Mouse (Mus musculus) ZHBTc4 (cell line): ENCODE measurements around the gene Haus7.
"Not testable (repeated sequence)": the region's sequence is repeated elsewhere in the genome, so short reads cannot be mapped to it uniquely, and the experiment has no call there.

Source experiments
- DNase-seq: peaks from one replicate; pipeline ENCODE4 v3.0.0-alpha.2; 2011; ENCODE audit warnings: low read depth, low spot score

Gene Haus7

DNA sequence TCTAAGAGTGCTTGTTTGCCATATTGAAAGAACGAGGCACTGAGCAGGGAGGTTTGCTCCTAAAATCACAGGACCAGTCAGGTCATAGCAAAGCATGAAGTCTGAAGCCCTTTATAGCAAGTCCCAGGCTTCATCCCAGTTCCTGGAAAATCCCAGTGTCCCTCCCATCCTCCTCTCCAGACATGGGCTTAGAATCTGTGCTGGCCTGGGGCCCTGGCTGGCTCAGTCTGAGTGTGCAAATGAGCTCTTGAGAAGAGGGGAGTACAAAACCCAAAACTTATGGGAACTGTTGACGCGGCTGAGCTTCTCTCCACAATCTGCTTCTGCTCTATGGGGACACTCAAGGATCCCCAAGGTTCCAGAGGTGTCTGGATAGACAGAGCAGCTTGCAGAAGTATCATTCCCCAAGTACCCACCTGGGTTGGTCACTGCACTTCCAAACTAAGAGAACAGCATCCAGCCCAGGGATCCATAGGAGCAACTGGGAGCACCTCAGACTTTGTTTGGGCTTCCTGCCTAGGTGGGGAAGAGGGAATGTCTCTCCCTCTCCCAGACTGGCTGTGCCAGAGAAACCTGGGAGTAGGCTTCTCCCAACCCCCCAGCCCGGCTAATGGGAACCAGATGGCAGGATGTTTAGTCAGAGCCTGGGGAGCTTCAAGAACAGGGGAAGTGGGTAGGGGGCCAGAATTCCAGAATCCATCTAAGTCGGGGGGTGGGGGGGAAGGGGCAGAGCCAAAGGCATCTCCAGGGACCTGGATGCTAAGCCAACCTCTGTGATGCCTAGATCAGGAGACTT is 8.8 kb upstream of the Haus7 start:
- no peak for DNase-seq

DNA sequence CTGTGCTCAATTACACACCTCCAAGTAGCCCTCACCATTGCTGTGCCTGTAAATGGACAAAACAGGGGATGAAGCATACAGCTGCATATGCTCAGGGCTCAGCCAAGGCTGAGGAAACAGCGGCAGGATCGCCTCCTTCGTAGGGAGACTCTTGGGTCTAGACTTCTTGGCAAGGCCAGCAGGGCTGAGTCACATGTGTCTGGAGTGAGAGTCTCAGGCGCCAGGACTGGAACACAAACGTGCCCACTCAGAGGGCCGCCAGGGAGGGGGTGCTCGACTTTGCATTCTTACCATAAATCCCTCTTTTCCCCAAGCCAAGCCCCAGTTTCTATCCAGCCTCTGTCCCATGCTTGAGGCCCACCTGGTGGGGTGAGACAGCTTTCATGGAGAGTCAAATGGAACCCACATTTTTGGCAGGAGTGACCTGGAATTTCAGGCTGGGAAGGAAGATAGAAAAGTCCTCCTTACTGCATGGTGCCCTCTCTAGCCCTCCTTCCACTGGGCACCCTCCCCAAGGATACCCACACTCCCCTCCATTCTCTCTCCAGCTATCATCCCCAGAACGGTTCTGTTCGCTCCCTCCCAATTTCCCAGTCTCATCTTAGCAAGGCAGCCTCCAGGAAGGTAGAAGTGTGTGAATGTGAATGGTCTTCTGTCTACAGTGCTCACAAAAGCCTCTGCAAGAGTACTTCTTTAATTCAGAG is 6.8 kb upstream of the Haus7 start:
- DNase-seq, result no peak

DNA sequence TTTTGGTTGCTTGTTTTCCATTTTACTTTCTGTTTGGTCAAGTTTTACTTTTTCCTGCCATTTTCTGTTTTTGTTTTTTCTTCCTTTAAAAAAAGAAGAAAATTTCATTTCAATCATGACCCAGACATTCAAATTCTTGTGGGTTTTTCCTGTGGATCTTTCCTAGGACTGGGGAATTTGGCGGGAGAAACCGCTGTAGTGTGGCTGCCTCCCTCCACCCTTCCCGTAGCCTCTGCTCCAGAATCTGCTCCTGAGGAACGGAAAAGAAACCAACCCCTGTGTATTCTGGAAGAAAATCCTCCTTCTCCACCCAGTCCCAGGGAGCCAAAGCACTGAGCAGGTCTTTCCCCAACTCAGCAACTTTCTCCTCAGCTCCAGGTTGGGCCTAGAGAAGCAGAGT is 1.9 kb upstream of the Haus7 start:
- DNase-seq, result no peak

DNA sequence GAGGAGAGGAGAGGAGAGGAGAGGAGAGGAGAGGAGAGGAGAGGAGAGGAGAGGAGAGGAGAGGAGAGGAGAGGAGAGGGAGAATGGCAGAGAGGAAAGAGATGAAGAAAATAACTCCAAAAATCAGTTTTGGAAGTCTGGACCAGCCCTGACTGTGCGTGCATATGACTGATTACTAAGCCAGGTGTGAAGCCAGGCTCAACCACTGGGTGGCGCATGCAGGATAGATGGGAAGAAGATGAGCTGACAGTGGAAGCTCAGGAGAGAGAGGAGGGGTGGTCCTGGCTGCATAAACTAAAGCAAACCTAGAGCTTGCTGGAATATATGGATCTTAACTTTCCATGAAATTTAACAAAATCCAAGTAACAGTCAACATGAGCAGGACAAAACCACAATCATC is 6.9 kb downstream of the Haus7 start:
- peak; percentile 65 for DNase-seq

DNA sequence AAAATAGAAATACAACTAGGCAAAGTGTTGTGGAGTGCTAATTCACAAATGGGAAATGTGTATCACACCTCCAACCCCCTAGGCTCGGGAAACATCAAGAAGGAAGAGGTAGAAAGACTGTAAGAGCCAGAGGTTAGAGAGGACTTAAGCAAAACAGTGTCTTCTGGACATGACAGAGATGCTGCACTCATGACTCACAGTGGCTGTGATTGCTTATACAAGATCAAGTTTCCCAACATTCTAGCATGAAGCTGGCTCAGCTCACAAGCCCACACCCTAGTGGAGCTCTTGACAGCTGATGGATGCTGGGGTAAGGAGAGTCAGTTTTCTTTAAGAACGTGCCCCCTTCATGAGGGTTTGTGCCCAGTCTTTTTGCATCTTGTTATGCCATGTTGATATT is 17.4 kb downstream of the Haus7 start:
- DNase-seq, result no peak

DNA sequence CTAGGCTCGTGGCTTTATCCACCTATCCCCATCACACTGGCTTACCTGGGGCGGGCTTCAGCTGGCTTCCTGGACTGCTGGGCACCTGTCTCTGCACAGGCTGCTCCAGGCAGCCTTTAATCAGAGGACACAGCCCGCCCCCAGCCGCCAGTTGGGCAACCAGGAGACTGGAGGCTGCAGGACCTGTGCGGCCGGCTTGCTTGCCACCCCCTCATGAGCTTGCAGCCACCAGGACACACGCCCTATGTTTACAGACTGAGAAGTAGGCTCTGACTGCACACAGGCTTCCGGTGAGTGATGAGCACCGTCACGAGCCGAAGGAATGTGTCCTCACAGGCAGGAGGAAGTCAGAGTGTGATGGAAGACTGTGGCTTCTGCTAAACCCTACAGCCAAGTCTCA is 23.6 kb downstream of the Haus7 start, which contains the start of gene Trex2:
TSS of gene Trex2 (minus strand) at position 93 of the 400 bp plus-strand sequence.
- peak; percentile 7 for DNase-seq

DNA sequence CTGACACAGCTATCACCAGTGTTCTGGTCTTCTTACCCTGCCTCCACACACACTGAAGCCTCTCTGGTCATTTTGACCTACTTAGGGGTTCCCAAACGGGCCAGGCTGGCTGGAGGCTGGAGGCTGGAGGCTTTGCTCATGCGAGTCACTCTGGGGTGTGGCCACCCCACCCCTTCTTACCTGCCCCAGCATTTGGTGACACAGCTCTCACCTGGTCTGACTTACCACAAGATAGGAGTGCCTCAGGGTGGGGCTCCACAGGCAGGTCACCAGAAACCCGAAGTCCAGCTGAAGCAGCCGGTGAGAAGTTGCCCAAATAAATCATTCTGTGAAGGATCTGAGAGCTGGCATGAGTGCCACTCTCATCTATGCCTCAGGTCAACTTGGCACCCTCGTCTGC is 26.0 kb downstream of the Haus7 start:
- DNase-seq, result no peak

DNA sequence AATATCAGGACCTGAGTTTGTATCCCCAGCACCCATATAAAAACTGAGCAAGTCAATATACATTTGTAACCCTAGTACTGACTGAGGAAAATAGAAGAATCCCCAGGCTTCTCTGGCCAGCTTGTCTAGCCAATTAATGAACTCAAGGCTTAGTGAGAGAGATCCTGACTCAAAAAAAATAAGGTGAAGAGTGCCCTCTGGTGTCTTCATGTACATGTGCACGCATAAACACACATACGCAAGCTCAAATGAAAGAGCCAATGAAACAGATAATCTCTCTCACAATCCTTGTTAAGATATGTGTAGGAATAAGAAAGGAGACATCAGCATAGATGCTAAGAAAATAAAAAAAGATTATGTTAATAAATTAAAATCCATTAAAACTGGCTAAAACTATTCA is 28.8 kb downstream of the Haus7 start:
- DNase-seq, result peak; percentile 42

DNA sequence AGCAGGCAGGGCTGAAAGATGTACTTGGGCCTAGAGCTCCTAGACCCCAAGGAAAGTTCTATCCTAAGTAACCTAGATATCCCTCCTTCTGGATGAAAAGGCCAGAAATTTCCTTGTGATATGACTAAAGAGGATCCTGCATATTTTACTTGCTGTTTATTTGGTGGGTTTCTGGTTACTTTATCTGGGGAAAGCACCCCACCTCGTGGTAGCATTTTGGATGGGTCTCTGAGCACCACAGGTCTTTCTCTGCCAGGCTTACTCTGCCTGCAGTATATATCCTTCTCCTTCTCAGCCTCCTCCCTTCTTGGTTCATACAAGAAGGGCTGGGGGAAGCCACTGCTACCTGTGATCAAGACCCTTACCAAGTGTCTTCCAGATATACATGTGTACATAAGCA is 46.1 kb downstream of the Haus7 start:
- no peak for DNase-seq

DNA sequence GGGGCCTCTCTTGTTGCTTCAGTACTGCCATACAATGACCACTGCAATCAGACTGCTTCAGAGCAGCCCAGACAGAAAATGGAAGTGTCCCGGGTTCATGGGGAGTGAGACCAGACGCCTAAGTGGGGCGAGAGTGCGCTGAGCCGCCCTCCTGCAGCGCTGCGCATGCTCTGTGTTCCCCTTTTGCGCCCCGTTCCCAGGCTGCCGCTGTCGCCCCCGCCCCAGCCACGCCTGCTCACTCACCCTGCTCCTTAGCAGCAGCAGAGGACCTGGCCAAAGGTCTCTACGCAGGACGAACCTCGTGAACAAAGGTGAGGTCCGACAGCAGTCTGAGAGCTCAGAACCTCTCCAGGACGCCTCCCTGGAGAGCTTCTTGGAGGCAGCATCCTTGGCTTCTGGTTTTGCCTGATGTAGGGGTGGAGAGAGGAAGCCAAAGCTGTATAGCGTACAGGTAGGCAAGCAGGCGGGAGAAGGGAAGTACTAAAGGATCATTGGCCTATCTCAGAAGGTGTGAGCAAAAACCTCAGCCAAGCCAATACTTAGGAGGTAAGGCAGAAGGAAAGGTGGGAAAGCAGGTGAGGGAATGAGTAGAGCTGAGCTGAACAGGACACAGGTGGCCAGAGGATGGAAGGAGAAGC is 47.8 kb downstream of the Haus7 start, which contains the start of gene Zfp92:
TSS of gene Zfp92 (plus strand) at position 217 of the 638 bp plus-strand sequence.
- DNase-seq, result no peak

DNA sequence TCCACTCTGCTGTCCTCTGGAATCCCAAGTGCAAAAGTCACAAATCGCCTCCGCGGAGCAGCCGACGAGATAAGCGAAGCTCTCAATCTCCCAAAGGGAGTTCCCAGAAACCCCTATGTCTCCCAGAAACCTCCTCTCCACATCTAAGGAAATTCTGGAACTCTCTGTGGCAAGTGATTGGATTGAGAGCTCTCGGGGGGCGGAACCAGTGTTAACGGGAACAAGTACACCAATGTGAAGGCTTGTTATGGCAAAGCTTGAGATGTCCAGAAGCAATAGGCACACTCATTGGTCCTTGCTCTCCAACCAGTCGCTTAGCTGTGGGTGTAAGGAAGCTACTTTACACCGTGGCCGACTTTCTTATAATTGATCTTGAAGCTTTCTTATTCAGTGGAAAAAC is 57.2 kb downstream of the Haus7 start:
- DNase-seq, result peak; percentile 76

DNA sequence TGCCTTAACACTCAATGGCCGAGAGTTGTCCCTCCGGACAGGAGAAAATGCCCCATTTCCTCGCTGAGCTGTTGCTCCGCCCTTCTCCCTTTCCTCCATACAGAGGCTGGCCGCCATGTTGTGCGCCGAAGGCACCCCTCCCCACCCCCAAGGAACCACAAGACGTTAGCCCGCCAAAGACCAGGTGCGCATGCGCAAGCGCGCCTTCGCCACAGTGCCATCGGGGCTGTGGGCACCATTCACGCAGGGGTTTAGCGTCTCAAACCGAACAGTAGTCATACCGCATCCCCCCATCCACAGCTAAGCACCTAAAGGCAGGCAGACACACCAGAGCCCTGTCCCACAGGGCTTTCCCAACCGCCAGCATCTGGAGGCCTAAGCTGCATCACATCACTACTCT is 57.9 kb downstream of the Haus7 start:
- peak; percentile 61 for DNase-seq

DNA sequence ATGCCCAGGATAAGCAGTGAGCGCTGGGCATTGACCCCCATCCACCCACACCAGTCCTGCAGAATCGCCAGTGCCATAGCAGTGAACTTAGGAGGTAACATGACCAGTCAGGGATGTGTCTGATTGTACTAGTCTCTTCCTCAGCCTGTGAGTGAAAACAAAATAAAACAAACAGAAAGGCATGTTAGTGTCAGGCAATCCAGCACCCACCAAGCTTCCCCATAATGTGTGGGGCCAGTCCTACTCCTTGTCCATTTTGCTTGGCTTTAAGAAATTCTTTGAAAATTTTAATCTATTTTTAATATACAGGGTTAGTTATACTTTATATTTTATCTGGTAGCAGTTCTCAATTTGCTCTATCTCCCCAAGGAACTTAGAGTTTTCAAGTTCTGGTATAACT is 60.2 kb downstream of the Haus7 start, which contains the start of gene Gm18336:
TSS of gene Gm18336 (minus strand) at position 101 of the 400 bp plus-strand sequence.
- not testable (repeated sequence) for DNase-seq

DNA sequence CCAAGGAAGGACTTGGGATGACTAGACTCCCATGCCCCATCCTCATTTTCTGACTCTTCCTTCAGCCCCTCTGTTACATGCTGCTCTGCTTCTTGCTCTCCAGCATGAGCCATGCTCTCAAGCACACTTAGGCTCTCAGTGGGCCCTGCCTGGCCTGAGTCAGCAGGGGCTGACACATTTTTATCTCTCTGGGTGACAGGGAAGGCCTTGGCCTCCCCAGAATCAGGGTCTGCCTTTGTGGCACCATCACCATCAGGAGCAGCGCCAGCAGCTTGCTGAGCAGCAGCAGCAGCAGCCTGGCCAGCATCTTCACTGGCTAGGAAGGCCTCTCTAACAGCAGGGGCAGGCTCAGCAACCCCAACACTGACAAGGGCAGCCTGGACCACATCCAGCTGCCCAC is 62.4 kb downstream of the Haus7 start:
- no peak for DNase-seq

DNA sequence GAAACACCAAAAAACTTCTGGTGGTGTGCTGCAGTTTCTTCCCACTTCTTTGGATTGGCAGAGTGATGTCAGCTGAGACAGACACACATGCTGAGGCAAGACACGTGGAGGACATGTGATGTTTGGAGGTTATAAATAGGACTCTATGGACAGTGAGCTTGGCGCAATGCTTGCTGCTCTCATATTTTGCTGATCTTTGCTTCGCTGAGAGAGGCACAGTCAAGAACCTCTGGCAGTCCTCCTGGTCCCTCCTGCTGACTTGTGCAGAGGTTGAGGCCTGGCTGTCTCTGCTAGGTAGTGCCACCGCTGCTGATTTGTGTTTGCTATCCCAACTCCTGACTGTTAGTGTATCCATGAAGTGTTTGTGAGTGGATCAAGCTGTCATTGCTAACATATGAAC is 67.4 kb downstream of the Haus7 start:
- no peak for DNase-seq
